Mouse (Mus musculus) testis, postnatal 14 days (tissue): Measurements from ENCODE around the gene Nid1.

Source experiments
- DNase-seq: peaks from one replicate; pipeline ENCODE4 v3.0.0; 2021; ENCODE audit warnings: low spot score

Nid1 gene

GRCm38 (mm10) chr13:13546792-13547191, 109.4 kb downstream of the Nid1 start:
- DNase-seq, result no peak

- DNase-seq, result no peak
Measured at GRCm38 (mm10) chr13:13547889-13548288, 110.5 kb downstream of the Nid1 start.

GRCm38 (mm10) chr13:13548431-13549190, 111.3 kb downstream of the Nid1 start:
- no peak for DNase-seq

GRCm38 (mm10) chr13:13549687-13550660, 112.6 kb downstream of the Nid1 start:
- no peak for DNase-seq

GRCm38 (mm10) chr13:13552020-13552419, 114.7 kb downstream of the Nid1 start:
- no peak for DNase-seq

GRCm38 (mm10) chr13:13553660-13554059, 116.3 kb downstream of the Nid1 start:
- no peak for DNase-seq

- DNase-seq, result peak; percentile 24
Measured at GRCm38 (mm10) chr13:13555196-13555595, 117.8 kb downstream of the Nid1 start.

- no peak for DNase-seq
Measured at GRCm38 (mm10) chr13:13557001-13557743, 119.8 kb downstream of the Nid1 start.

- DNase-seq, result no peak
Measured at GRCm38 (mm10) chr13:13558251-13558650, 120.9 kb downstream of the Nid1 start.

GRCm38 (mm10) chr13:13558900-13559299, 121.5 kb downstream of the Nid1 start:
- no peak for DNase-seq
